Mouse (Mus musculus) kidney, adult 18-20 months (tissue): ENCODE data around the gene Stx16.

Experiments
- DNase-seq: peaks from one replicate; pipeline ENCODE4 v3.0.0; 2021

The Stx16 gene

DNA sequence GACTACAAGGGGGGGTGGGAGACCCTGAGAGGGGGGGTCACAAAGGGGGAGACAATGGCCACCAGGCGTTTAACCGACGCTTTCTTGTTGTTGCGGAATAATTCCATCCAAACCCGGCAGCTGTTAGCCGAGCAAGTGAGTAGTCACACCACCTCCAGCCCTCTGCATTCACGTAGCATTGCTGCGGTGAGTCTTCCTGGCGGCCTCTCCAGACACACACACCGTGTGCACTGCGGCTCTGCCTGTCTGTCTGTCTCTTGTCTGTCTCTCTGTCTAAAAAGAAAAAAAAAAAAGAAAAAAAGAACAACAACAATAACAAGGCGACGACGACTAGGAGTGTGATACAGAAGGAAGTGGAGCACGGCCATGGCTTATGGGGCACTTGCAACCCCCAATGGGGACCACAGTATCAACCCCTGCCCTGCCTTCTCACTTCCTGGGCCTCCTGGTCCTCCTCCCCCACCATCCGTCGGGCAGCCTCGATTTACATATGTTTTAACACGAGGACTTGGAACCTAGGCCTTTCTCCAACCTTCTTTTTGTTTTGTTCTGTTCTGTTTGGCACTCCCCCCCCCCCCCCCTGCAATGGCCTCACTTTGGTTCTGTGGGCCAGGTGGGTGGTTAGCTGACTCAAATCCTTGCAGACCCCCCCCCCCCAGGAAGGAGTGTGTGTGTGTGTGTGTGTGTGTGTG, 1.0 kb downstream of the Stx16 start:
- DNase-seq = peak; percentile 19

DNA sequence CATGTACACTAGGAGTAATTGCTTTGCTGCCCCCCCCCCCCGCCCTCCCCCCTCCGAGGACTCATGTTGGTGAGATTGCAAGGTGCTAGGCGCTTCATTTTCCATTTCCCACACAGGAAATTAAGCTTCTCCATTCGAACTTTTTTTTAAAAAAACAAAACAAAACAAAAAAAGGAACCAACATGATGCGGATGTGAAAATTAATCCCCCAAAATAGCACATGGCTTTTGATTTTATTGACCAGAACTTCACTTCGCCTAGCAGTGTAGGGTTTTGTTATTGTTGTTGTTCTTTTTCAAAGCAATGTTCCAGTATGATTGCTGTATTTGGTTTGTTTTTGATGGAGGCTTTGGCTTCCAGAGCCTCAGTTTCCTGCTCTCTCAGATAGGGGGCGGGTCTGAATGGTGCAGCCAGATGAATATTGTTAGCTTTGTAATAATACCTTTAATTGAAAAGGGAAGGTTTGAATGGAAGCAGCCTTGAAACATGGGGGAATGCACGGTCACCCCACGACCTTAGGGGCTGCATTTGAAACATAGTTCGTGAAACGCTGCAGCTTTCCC, 1.7 kb downstream of the Stx16 start:
- no peak for DNase-seq

DNA sequence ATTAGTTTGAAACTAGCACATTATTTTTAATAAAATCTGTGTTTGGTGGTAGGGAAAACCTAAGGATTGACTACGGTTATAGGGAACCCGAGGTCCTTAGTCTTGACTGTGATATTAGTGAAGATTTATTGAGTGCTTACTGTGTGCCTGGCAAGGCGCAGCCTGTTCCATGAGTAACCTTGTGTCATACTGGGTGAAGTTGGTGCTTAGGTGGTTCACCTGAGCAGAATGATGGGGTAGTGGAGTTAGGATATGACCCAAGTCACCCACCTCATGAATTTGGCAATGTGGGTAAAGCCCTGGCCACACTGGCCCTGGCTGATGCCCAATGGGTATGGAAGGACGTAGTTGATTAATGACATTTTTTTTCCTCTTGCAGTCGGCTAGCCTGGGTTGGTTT, 5.7 kb downstream of the Stx16 start:
- DNase-seq = no peak

DNA sequence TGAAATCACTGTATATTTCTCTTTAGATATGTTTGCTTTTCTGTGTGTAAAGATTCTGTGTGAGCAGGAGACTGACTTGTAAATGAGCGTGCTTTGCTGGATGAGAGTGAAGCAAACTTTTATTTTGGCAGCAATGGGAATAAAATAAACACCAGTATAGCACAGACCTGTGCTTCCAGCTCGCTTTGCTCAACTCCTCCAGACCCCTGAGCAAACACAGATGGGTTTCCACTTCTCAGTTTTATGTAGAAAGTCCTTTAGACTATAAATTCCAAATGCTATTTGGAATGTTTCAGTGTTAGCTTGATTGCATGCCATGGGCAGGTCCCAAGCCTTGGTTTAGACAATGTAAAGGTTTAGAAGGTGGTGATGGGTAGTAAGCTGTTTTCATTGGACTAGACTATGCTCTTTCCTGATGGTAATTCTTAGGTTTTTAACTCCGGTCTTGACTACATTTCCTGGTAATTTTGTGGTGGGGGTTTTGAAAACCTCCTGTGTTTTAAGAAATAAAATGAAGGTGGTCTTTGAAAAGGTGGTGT, 6.3 kb downstream of the Stx16 start:
- no peak for DNase-seq

DNA sequence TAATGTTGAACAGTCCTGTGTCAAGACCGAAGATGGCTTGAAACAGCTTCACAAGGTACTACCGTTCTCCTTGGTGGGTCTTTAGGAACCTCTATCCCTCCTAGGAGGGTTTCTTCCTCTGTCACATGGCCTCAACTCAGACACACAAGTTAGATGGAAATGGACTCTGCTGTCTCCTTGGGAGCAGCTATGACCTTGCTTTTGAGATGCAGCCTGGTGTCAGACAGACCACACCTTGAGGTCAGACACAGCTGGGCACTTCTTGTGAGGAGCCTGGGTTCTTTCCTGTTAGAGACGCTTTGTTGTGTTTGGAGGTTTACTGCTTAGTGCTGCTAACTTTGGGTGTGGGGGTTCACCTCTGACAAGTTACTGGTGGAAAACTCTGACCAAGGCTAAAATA, 19.0 kb downstream of the Stx16 start:
- no peak for DNase-seq

DNA sequence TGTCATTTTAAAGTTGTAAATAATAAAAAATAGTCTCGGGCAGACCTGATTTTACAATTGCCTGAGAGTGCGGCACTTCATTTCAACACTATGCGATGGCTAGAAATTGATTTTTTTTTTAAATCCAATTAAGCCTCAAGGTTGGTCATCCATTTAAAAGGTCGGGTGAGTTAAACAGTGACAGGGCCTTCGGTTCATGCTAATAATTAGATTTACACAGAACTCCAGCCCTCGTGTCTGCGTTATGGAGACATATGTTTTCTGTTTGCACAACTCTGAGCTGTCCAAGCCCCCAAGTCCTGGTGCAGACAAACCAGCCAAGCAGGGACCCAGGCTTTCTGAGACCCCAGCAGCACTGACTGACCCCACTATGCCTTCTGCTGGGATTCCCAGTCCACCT, 26.3 kb downstream of the Stx16 start:
- peak; percentile 12 for DNase-seq

DNA sequence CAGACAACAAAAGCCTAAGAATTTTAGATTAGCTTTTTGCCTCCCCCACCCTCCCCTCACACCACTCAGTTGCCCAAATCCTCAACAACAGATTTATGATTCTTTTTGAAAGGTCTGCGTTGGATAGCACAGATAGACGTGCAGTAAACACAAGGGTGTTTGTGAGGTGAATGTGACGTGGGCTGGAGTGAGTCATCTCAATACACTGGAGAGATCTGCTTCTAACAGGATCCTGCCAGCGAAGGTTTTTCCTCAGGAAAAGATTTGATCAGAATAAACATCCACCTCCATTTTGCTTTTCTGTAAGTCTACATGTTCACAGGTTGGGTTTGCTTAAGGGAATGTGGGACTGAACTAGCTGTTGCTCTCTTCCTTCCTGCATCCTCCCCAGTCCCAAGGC, 27.4 kb downstream of the Stx16 start:
- no peak for DNase-seq

DNA sequence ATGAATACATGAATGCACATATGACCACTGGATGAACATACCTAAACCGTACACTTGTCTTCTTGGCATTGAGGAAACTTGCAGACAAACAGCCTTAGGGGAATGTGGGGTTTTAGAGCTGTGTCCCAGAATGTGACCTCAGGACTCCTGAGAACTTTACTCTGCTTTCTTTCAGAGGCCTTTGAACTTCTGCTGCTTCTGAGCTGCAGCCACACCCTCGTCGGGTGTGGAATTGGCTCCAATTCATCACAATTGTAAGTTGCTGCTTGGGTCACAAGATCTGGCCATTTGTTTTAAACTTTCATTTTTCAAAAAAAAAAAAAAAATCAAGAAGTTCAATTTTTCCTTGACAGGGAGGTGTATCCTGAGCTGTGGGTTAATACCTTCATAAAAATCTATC, 31.3 kb downstream of the Stx16 start:
- no peak for DNase-seq

DNA sequence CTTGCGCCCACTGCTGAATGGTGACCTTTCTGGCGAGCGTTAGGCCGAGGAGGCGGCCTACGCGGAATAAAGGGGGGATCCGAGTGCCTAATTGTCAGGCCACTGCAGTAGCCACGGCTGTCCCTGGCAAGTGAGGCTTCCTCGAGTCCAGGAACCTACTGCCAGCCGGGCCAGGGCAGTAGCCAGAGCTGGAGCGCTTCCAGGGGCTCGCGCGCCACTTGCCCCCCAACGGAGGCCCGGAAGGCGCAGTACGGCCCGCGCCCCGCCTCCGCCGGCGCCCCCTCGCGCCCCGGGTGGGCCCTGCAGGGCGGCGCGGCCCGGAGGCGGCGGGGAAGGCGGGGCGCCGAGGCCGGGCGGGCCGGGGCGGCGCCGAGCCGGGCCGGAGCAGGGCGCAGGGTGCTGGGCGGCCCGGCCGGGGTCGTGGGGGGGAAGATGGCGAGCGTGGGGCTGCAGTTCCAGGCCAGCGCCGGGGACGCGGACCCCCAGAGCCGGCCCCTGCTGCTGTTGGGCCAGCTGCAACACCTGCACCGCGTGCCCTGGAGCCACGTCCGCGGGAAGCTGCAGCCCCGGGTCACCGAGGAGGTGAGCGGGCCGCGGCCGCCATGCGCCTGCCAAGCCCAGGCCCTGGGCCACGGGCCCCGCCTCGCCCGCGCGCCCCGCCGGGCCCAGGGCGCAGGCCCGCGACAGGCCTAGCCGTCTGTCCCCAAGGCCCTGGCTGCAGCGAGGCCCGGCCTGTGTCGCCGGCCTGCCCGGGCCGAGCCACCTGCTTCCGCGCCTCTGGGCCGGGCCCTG, 34.1 kb downstream of the Stx16 start, which contains the start of gene Npepl1:
TSS of gene Npepl1 (plus strand) at position 359 of the 792 bp plus-strand sequence.
- DNase-seq = peak; percentile 82

DNA sequence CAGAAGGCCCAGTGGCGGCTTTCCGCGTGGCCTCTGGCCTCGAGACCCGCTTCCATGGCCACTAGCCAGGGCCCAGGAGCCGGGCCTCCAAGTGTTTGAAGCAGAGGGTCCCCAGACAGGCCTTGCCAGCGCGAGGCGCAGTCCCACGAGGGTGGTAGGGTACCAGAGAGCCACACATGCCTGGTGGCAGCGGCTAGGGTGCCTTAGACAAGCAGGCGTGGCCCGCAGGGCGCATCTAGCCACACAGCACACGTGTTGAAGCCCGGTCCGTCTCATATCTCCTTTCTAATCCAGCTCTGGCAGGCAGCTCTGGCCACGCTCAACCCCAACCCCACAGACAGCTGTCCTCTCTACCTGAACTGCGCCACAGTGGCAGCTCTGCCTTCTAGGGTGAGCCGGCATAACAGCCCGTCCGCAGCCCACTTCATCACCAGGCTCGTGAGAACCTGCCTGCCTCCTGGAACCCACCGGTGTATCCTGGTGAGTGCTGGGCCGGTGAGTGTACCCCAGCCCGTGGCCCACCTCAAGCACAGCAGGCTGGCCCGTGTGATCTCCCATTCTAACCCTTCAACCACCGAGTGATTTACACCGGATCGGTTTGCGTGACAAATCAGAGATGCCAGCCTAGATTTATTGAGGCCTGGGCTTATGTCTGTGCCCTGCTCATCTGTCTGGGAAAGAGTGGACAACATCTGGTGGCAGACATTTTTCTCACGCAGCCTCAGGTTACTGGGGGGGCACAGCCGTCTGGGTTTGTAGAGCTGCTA, 34.9 kb downstream of the Stx16 start:
- DNase-seq = no peak

DNA sequence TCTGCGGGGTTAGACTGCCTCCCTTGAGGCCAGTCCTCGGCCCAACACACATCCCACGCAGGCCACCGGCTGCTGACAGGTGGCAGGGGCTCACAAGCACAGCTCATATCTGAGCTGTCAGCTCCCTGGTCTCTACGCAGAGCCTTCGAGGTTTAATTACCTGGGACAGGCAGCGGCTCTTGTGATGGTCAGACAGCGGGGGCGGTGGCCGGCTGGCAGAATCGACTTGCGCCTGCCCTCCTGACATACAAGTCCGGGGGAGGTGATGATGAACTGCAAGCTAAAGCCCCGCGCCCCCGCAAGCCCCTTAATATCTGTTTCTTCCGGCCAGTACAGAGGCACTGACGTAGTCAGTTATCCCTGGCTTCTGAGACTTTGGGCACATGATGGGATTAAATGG, 36.8 kb downstream of the Stx16 start:
- no peak for DNase-seq

DNA sequence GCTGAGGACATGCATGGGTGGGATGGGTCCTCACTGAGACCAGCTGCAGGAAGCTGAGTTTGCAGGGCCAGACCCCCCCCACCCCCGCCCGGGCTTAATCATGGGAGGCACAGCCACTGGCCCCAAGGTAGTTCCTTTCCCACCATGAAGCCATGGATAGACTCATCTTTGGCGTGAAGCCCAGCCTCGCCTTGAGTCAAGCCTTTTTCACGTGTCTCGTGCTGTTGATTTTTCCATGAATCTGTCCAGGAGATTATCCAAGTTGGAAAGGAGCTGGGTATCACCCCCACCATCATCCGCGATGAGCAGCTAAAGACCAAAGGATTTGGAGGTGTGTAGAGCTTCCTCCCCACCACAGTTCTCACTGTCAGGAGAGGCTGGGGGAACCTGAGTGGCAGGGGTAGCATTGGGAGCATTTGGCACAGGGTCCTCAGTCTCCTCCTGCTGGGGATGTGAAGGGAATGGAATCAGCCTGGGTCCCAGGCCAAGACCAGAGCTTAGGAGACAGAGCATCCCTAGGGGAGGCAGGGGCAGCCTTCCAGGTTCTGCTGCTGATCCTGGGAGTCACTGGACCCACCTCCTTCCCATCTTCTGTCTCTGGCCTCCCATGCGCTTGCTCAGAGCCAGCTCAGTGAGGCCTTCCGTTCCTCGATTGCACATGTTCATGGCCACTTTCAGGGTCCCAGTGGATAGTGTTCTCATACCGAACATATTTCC, 38.2 kb downstream of the Stx16 start:
- DNase-seq = no peak

DNA sequence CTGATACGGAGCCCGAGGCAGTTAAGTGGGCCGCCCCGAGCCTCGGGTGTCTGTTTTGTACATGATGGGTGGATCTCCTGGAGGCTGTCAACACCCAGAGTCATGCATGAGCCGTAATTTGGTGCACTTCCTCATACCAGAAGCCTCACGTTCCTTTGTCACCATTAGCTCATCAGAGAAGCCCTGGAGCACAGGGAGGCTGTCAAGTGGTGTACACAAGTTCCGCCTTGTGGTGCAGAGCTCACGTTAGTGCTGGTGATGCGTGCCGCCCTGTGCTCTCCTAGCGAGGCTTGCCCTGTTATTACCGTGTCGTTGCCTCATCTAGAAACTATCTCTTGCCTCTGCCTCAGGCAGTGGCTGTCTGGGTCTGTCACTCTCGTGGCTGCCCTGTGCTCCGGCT, 40.8 kb downstream of the Stx16 start:
- DNase-seq = no peak

DNA sequence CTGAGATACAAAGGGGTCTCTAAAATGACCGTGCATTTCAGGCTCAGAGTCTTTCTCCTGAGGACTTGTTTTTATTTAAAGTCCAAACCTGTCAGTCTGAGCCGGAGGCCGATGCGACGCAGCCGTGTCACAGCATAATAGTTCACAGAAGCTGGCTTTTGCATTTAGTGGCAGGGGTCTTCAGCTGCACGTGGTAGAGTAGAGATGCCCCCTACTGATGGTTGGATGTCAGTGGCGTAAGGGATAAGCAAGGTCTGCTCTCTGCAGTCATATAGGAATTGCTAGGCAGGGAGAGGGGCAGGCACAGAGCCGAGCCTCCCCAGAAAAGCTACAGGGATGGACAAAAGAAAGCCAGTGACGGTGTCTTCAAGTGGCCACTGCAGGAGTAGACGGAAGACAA, 42.0 kb downstream of the Stx16 start:
- DNase-seq = no peak

DNA sequence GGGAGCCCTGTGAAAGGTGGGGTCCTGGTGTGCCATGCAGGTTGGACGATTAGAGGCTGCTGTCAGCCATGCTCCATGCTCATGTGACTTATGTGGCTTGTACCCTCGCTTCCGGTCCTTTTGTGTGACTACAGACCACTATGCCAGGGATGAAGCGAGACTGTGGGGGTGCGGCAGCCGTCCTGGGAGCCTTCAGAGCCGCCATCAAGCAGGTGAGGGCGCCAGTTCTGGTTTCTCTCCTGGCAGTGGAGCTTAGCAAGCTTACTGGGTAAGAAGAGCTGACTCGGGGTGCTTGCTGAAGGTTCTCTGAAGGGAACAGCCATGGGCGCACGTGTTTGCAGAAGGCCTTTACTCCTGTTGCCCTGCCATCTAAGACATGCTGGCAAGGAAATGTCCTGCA, 43.2 kb downstream of the Stx16 start:
- DNase-seq = no peak

DNA sequence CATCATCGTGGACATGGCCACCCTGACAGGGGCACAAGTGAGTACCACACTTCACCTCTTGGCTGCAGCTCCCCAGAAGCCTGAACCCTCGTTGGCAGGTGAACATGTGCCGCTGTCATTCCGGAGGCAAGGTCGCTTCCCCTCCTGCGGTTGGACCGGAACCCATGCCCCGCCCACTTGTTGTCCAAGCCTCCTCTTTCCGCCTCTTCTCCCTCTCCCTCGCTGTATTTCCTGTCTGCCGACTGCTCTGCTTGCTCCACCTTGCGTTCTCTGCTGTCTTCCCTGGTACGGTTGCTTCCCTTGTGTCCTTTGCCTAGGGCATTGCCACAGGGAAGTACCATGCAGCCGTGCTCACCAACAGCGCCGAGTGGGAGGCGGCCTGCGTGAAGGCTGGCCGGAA, 44.5 kb downstream of the Stx16 start:
- DNase-seq = no peak

DNA sequence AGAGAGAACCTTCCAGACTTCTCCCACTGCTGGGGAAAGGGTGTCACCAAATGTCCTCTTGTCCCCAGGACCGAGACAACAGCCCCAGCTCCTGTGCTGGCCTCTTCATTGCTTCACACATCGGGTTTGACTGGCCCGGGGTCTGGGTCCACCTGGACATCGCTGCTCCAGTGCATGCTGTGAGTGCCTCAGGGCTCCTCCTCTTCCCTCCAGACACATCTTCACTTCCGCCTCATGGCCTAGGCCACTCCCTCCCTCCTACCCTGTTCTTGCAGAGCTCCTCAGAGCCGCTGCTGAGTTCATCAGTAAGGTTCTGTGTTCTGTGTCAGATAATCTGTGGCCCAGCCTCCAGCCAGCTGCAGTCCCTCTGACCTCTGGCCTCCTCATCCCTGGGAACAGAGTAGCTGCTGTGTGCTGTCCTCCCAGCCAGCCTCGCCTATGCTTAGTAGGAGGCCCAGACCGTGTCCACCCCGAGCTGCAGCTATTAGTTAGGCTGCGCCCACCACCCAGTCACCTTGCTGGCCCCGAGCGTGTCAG, 45.4 kb downstream of the Stx16 start:
- DNase-seq = no peak

DNA sequence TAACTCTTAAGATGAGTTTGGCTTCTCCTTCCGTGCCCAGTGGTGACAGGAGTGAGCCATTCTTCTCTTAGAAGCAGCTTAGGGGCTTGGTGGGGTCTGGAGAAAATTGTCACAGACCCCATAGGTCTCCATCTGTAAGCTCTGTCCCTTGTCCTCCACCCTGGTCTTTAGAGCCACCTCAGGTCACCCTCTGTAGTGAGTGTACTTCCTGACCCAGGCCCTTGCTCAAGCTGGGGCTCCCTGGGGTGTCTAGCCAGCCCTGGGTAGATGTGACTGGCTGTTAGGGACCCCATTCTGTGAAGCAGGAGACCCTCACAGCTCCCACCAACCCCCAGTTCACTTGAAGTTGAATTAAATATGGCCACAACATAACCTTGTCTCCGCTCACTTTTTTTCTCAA, 46.2 kb downstream of the Stx16 start:
- DNase-seq = no peak

DNA sequence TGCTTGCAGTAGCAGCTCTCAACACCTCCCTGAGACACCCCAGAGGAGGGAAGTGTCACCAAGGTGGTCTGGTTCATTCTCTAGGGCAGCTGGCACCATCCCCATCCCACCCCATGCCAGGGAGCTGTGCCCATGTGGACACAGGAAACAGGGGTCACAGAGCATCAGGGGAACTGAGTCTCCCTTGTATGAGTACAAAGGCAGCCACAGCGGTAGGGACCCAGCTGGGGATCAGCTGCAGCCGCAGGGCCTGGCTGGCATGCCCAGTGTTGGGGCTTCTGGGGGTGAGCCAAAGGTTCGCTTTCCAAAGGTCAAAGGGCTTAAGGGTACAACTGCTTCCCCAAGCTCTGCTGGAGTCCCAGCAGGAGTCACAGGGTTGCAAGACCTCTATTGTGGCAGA, 47.6 kb downstream of the Stx16 start:
- peak; percentile 1 for DNase-seq

DNA sequence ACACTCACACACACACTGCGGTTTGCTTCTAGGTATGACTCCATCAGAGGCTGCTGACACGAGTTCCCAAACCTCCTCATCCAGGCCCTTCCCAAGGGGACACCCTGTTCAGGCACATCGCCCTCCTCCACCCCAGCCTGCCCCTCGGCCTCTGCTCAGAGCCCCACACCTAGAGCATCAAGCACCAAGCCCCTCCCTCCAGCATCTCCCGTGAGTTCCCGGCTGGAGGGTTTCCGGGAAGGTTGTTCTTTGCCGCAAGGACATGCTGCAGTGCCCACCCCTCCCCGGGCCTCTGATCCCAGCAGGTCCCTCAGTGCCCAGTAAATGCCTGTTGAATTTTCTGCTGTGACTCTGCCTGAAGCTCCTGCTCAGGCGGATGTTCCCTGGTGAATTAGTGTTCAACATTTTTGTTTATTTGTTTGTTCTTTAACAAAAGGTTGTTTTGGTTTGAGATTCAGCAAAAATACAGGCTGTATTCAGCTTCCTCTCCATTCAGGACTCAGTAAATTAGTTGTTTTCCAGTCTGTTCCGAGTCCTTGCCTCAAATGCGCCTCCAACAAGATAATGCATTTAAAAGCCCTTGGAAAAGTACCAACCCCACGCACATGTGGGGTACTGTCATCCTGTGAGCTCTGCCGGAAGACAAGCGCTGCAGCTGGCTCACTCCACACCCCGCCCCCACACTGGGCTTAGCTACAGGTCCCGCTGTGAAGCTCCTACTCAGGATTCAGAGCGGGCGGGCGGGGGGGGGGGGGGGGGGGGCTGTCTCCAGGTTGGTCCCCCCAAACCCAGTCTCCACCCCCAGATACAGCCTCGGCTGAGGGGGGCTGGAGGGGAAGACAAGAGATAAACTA, 50.6 kb downstream of the Stx16 start:
- DNase-seq = peak; percentile 4

DNA sequence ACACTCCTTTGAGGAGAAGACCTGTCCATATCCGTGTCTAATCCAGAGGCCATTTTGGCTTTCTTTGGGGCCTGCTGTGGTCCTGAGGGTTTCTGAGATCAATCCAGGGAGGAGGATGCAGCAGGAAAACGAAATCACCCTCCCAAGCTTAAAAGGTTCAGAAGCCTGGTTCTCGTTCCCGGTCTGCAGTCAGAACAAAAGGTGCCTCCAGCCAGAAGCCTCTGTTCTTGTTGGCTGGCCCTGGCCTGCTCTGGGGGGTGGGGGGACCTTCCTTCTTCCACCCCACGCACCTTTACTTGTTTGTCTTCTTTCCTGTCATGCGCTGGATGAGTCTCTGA, 51.2 kb downstream of the Stx16 start:
- DNase-seq = no peak
